Mouse (Mus musculus) stomach, embryonic 14.5 days (tissue): Measurements from ENCODE around the gene Commd2. TPM values are rescaled to one million over a fixed set of nuclear protein-coding genes. Genes with fewer than 3 reads are reported as not detected.

Experiments used
- ATAC-seq: fragments of 200-750 bp; cut with Nextera tagmentation; 2 replicates; pipeline ENCODE4 v1.8.0; 2017; ENCODE audit warnings: low read depth, moderate TSS enrichment; ENCODE audit not compliant: insufficient number of reproducible peaks, insufficient read depth, low FRiP score
- H3K27ac ChIP-seq: fragments of 300-500 bp; sonication (generic); 2 replicates; pipeline ENCODE4 v1.5.1; 2014; ENCODE audit warnings: mild to moderate bottlenecking, low read length, moderate library complexity, mixed read lengths
- H3K27me3 ChIP-seq: fragments of 300-500 bp; sonication (generic); 2 replicates; pipeline ENCODE4 v1.6.1; 2014; ENCODE audit warnings: low read length, control low read depth, mixed read lengths; ENCODE audit not compliant: control insufficient read depth, insufficient read depth
- H3K36me3 ChIP-seq: fragments of 300-500 bp; sonication (generic); 2 replicates; pipeline ENCODE4 v1.6.1; 2014; ENCODE audit warnings: mild to moderate bottlenecking, control low read depth, low read length, moderate library complexity, mixed read lengths; ENCODE audit not compliant: control insufficient read depth, insufficient read depth
- H3K4me1 ChIP-seq: fragments of 300-500 bp; sonication (generic); 2 replicates; pipeline ENCODE4 v1.6.1; 2014; ENCODE audit warnings: low read length, control low read depth, mixed read lengths; ENCODE audit not compliant: control insufficient read depth, insufficient read depth
- H3K4me2 ChIP-seq: fragments of 300-500 bp; sonication (generic); replicated peaks from 2 replicates; pipeline ENCODE4 v1.6.1; 2014; ENCODE audit warnings: low read depth, low read length, control low read depth
- H3K4me3 ChIP-seq: fragments of 300-500 bp; sonication (generic); 2 replicates; pipeline ENCODE4 v1.5.1; 2014; ENCODE audit warnings: low read depth, low read length, control low read depth
- H3K9ac ChIP-seq: fragments of 300-500 bp; sonication (generic); replicated peaks from 2 replicates; pipeline ENCODE4 v1.6.1; 2014; ENCODE audit warnings: low read depth, mild to moderate bottlenecking, control low read depth, low read length, moderate library complexity, mixed read lengths
- H3K9me3 ChIP-seq: fragments of 300-500 bp; sonication (generic); 2 replicates; pipeline ENCODE4 v1.6.1; 2016; ENCODE audit warnings: low read depth, low read length, control low read depth; ENCODE audit not compliant: control insufficient read depth
- WGBS: fragments of 180-500 bp; shearing (Covaris S2); extraction: QIAGEN DNeasy Blood & Tissue Kit; methylation state at CpG from one replicate; pipeline ENCODE4 v1.1.7; 2014; 5-methylcytosine and 5-hydroxymethylcytosine counted together
- microRNA-seq: library from miRNA; unstranded; fragments of <30 nt; microRNA quantifications from one replicate; pipeline ENCODE4, GENCODE M21; 2016
- polyA plus RNA-seq: library from polyadenylated mRNA; unstranded; fragments of >200 nt; fragmentation: Nextera tagmentation; extraction: Ambion mirVana; gene quantifications from 2 replicates; pipeline ENCODE4 v1.2.1, GENCODE M21; 2014

The Commd2 gene
- polyA plus RNA-seq, 1 experiment from 2014 or later = 89.5 TPM

DNA sequence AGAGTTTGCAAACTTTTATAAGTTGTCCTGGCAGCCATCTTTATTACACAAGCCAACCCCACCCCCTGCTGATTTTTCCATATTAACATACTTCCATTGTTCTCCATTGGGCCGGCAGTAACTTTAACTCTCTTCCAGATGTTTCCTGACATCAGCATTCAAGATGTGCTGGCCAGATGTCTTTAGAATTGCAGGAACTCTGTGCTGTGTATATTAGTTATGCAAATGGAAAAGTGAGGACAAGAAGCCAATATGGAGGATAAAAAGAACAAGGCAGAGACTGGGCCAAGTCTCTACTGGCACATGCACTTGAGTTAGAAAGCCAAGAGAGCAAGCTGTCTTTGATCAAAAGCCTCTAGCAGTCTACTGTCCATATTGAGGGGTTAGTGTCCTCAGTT is 46.9 kb downstream of the Commd2 start:
- WGBS = 48% methylated on average over 1 of the region's 1 CpGs
- Histone ChIP-seq H3K4me2 (no peak overlapping the region), H3K27ac (no peak overlapping the region), H3K4me3 (no peak overlapping the region), H3K4me1 (no peaks in the 10 kb centered on the region), H3K9me3 (no peaks in the 10 kb centered on the region), H3K36me3 (no peaks in the 10 kb centered on the region), H3K9ac (no peak overlapping the region), H3K27me3 (no peaks in the 10 kb centered on the region)
- ATAC-seq = no peak

DNA sequence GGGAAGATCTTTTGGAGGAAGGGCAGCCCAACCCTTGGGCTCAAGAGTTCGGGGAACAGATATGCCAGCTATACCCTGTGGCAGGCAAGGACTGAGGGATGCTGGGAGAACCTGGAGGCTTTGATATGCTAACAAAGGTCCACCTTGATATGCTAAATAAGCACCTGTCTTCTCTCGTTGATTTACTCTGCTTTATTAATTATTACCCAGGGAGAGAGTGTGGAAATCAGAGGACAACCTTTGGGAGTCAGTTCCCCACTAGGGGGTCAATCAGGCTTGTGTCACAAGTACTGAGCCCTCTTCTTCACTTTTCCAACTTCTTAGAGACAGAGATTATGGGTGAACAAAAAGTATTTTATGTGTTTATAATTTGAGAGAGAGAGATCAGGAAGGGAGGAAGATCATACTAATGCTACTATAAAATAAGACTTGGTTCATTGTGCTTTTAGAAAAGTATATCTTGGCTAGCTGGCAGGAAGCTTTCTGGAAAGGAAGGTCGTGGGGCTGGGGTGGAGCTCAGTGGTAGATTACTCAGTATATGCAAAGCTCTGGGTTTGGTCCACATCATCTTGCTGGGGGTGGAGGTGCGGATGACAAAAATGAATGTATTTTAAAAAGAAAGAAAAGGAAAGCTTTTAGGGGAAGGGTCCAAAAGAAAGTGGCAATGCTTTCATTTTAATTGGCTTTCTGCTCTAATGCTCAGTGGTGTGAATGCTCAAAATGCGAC is 47.5 kb downstream of the Commd2 start:
- no peaks in the 10 kb centered on the region for H3K36me3 ChIP-seq
- 68% methylated on average over 5 of the region's 5 CpGs for WGBS
- no peaks in the 10 kb centered on the region for H3K9me3 ChIP-seq
- no peak overlapping the region for H3K4me3 ChIP-seq
- H3K4me1 ChIP-seq = no peaks in the 10 kb centered on the region
- ATAC-seq = no peak
- no peak overlapping the region for H3K4me2 ChIP-seq
- no peak overlapping the region for H3K27ac ChIP-seq
- no peak overlapping the region for H3K9ac ChIP-seq
- no peaks in the 10 kb centered on the region for H3K27me3 ChIP-seq

DNA sequence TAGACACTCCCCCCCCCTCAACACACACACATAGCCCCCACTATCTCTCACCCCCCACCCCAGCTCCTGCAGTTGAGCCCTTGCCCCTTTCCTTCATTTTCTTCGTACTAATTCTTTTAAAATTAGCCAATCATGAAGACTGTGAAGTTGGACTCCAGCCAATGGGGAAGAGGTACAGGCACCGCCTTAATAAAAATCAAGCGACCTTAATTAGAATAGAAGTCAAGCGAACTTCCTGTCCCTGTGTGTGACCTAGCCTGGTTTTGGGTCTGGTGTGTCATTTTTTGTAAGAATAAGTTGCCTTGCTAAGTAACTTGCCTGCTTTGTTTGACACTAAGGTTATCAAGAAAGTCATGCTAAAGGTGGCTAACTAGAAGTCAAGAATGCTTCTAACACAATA is 48.9 kb downstream of the Commd2 start:
- Histone ChIP-seq H3K9me3 (no peaks in the 10 kb centered on the region), H3K27ac (no peak overlapping the region), H3K9ac (no peak overlapping the region), H3K27me3 (no peaks in the 10 kb centered on the region), H3K4me3 (no peak overlapping the region), H3K4me1 (no peaks in the 10 kb centered on the region), H3K4me2 (no peak overlapping the region), H3K36me3 (no peaks in the 10 kb centered on the region)
- ATAC-seq = no peak
- WGBS = 83% methylated on average over 4 of the region's 4 CpGs

DNA sequence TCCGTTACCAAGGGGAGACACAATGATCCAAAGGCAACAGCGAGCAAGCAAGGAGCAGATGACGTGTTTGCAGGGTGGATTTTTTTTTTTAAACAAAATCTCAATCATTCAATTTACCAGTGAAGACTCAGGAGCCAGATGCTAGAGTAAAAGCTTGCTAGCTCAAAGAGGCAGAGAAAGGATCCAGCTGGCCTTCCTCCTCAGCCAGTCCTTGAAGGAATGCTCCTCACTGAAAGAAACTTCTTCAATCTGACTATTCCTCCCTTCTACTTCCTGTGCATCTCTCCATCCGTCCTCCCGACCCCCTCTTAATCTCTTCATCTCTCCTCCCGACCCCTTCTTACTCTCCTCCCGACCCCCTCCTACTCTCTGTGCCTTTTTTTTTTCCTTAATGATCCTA is 54.9 kb downstream of the Commd2 start:
- H3K4me1 ChIP-seq = no peaks in the 10 kb centered on the region
- no peak overlapping the region for H3K4me2 ChIP-seq
- WGBS = 26% methylated on average over 7 of the region's 7 CpGs
- ATAC-seq = no peak
- no peaks in the 10 kb centered on the region for H3K36me3 ChIP-seq
- H3K27me3 ChIP-seq = no peaks in the 10 kb centered on the region
- H3K27ac ChIP-seq = peak overlapping the region; percentile 41; the same call in 1 of the 2 replicates
- no peak overlapping the region for H3K9ac ChIP-seq
- no peaks in the 10 kb centered on the region for H3K9me3 ChIP-seq
- no peak overlapping the region for H3K4me3 ChIP-seq

DNA sequence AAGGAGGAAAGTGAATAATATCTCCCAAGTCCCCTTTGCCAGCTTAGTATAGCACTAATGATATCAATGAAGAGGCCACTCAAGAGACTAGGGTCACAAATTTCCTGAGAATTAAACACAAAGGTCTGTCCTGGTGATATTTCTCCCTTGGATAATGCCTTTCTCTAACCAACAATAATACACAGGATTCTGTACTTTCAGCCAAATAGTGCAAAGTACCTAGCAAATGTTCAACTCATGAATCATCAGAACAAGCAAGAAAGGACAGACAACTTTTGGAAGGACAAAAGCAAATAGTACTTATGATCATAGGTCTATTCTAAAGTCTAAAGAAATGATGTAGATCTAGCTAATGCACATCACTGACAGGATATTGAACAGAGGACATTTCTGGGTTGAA is 56.0 kb downstream of the Commd2 start:
- no peaks in the 10 kb centered on the region for H3K36me3 ChIP-seq
- no peak overlapping the region for H3K9ac ChIP-seq
- H3K27me3 ChIP-seq = no peaks in the 10 kb centered on the region
- no peak overlapping the region for H3K4me2 ChIP-seq
- H3K27ac ChIP-seq = no peak overlapping the region
- H3K9me3 ChIP-seq = no peaks in the 10 kb centered on the region
- no peak for ATAC-seq
- H3K4me1 ChIP-seq = no peaks in the 10 kb centered on the region
- H3K4me3 ChIP-seq = no peak overlapping the region

Small RNA genes lying within 50 kb of the gene (microRNA-seq; reads per million reads assigned to microRNA genes)
- gene Mir6377 = not detected

Other genes starting within 250 kb of the Commd2 start
- 2.2 and 4.2 TPM in 2 replicates for gene Tm4sf4, start 226.4 kb downstream of the Commd2 start, polyA plus RNA-seq
- gene Wwtr1, start 75.8 kb downstream of the Commd2 start, polyA plus RNA-seq = 24.3 and 26.3 TPM in 2 replicates
- gene Ankub1, start 41.1 kb upstream of the Commd2 start, polyA plus RNA-seq = not detected in 2 replicates
- gene Rnf13, start 84.3 kb upstream of the Commd2 start, polyA plus RNA-seq = 76.8 and 84.5 TPM in 2 replicates
- gene Pfn2, start 196.4 kb upstream of the Commd2 start, polyA plus RNA-seq = 105 TPM in 2 replicates